Mouse (Mus musculus) fat pad, adult 2 months (tissue): ENCODE measurements around the gene Rreb1.
A peak's percentile ranks its signal among the peaks of the same experiment; 100 is the strongest.

Source experiments
- DNase-seq: peaks from one replicate; pipeline ENCODE4 v3.0.0-alpha.2; 2011; ENCODE audit warnings: low read depth, low spot score; ENCODE audit errors: extremely low read depth

Gene Rreb1

GRCm38 (mm10) chr13:37966256-37967051 is 188.3 kb downstream of the Rreb1 start:
- no peak for DNase-seq

GRCm38 (mm10) chr13:37967052-37967437 is 188.8 kb downstream of the Rreb1 start:
- DNase-seq, result no peak

- no peak for DNase-seq
Observed at GRCm38 (mm10) chr13:37967565-37967964, 189.4 kb downstream of the Rreb1 start.

GRCm38 (mm10) chr13:37969337-37969736 is 191.1 kb downstream of the Rreb1 start:
- no peak for DNase-seq

- DNase-seq, result no peak
Observed at GRCm38 (mm10) chr13:37969988-37970387, 191.8 kb downstream of the Rreb1 start.

- DNase-seq, result no peak
Observed at GRCm38 (mm10) chr13:37970887-37971530, 192.8 kb downstream of the Rreb1 start.

GRCm38 (mm10) chr13:37974036-37974435 is 195.8 kb downstream of the Rreb1 start:
- no peak for DNase-seq

GRCm38 (mm10) chr13:37974731-37975130 is 196.5 kb downstream of the Rreb1 start:
- DNase-seq, result no peak

- DNase-seq, result no peak
Observed at GRCm38 (mm10) chr13:37979506-37979905, 201.3 kb downstream of the Rreb1 start.

- DNase-seq, result no peak
Observed at GRCm38 (mm10) chr13:37980346-37980745, 202.1 kb downstream of the Rreb1 start.

GRCm38 (mm10) chr13:37981063-37981462 is 202.9 kb downstream of the Rreb1 start:
- DNase-seq, result no peak

GRCm38 (mm10) chr13:37986166-37986565 is 208.0 kb downstream of the Rreb1 start:
- DNase-seq, result no peak

GRCm38 (mm10) chr13:37989701-37990100 is 211.5 kb downstream of the Rreb1 start:
- DNase-seq, result no peak

GRCm38 (mm10) chr13:37992638-37993371 is 214.6 kb downstream of the Rreb1 start:
- no peak for DNase-seq

- no peak for DNase-seq
Observed at GRCm38 (mm10) chr13:37993376-37993703, 215.1 kb downstream of the Rreb1 start.

GRCm38 (mm10) chr13:37993704-37994404 is 215.7 kb downstream of the Rreb1 start, which contains the start of gene Ssr1:
Gene Ssr1 (minus strand): TSS chr13:37994217.
- DNase-seq, result peak; percentile 8

GRCm38 (mm10) chr13:37994405-37994749 is 216.2 kb downstream of the Rreb1 start:
- DNase-seq, result no peak

- no peak for DNase-seq
Observed at GRCm38 (mm10) chr13:37999713-38000112, 221.5 kb downstream of the Rreb1 start.
